Mouse (Mus musculus): ENCODE data around the gene Fbxo27.
A peak's percentile ranks its signal among the peaks of the same experiment; 100 is the strongest.
"Not testable (repeated sequence)": the region's sequence is repeated elsewhere in the genome, so short reads cannot be mapped to it uniquely, and the experiment has no call there.

The Fbxo27 gene

DNA sequence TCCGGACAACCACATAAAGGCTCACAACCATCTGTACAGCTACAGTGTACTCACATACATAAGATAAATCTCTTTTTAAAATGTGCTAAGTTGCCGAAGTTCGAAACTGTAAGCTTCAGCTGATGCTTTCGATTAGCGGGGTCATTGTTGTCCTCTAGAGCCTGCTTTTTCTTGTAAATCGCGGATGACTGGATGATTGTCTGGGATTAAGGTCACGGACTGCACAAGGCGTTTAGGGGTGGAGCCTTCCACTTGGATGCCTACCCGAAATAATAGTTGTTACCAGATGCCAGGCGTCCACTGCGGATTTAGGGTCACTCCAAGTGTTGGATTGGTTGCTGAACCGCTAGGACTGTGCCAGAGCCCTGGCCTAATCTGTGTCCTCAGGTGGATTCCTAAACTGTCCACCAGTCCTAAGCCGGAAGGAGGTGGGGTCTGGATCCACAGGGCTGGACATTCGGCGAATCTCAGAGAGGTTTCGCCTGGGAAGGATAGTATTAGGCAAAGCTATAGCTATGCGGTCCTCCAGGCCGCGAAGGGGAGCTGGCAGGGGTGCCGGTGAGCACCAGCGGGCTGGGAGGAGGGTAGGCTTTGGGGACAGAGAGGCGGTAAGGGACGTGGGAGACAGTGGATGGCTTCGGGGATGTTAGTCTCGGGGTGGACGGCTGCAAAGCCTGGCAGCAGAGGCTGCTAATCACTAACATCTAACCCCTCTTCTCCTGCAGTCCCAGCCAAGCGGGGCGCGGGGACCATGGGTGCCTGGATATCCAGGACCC lies at the start of gene Fbxo27:
Gene Fbxo27 (plus strand): TSS at position 305 of the 776 bp plus-strand sequence.
- peak; percentile 16 for DNase-seq

DNA sequence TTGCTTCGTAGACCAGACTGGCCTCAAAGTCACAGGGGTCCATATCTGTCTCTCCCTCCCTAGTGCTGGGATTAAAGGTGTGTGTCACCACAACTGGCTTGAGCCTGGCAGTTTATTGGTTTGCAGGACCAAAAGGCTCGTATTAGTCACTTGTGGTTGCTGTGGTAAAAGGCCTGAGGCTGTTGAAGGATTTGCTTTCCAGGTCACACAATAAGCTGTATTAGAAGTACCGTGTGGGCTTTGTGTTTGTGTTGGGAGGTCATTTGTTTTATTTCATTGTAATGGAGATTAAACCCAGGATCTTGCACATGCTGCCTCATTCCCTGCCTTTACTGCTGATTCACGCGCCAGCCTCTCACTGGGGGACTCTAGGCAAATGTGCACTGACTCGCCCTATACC lies 47.3 kb upstream of the Fbxo27 start:
- DNase-seq: no peak

DNA sequence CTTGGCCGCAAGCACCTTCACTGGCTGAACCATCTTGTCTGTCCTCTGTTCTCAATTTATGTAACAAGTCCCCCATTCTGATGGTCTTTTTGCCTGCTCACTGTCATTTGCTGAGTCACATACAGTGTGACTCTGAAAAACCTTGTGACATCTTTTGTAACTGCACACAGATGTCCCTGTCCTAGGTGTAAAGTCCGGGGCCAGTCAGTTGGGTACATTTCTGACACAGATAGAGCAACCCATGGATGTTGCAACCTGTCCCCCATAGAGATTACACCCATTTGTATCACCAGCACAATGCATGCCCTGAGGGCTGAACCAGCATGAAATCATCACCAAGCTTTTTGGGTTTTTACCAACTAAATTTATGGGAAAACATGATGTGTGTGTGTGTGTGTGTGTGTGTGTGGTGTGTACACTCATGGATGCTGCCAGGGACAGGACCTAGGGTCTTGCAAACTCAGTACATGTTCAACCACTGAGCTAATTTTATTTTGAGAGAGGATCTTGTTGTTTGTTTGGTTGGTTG lies 46.6 kb upstream of the Fbxo27 start:
- DNase-seq: no peak

DNA sequence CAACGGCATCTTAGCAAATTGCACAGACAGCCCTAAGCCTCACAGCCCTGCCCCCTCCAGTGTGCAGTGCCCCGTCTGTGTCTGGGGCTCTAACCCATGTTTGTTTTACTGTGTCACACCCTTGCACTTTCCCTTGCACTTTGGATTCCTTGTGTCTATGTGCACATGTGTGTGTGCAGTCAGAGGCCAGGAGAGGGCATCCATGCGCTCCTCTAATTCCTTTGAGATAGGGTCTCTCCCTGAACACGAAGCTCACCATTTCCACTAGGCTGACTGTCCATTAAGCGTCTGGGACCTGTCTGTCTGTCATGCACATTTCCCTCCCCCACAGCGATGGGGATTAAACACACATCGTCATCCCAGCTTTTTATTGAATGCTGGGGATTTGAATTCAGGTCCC lies 45.6 kb upstream of the Fbxo27 start:
- no peak for DNase-seq

DNA sequence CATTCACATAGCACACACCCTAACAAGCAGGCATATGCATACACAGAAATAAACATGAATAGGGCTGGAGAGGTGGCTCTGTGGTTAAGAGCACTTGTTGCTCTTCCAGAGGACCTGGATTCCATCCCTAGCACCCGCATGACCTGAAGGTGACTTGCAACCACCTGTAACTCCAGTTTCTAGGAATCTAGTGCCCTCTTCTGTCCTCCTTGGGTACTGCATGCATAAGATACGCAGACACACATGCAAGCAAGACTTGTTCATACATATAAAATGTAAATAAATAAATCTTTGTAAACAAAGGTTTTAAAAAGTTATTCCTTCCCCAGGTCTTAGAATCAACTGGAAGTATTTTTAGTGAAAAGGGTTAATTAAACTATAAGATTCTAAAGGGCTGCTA lies 41.5 kb upstream of the Fbxo27 start:
- no peak for DNase-seq

DNA sequence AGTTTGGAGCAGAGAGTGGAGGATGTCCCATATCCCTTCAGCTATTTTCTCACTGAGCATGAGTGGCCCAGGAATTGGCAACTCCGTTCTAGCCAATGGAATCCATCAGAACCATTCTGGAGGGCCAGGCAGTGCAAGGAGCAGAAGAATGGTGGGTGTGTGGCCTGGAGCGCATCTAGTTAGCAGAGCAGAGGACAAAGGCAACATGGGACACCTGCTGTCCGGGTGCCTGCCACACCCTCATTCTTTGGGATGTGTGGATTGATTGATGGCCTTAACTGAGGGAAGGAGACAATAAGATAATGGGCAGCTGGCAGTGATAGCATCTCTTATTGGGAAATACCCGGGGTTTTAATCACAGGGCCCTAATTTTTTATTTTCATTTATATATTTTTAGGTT lies 36.2 kb upstream of the Fbxo27 start:
- no peak for DNase-seq

DNA sequence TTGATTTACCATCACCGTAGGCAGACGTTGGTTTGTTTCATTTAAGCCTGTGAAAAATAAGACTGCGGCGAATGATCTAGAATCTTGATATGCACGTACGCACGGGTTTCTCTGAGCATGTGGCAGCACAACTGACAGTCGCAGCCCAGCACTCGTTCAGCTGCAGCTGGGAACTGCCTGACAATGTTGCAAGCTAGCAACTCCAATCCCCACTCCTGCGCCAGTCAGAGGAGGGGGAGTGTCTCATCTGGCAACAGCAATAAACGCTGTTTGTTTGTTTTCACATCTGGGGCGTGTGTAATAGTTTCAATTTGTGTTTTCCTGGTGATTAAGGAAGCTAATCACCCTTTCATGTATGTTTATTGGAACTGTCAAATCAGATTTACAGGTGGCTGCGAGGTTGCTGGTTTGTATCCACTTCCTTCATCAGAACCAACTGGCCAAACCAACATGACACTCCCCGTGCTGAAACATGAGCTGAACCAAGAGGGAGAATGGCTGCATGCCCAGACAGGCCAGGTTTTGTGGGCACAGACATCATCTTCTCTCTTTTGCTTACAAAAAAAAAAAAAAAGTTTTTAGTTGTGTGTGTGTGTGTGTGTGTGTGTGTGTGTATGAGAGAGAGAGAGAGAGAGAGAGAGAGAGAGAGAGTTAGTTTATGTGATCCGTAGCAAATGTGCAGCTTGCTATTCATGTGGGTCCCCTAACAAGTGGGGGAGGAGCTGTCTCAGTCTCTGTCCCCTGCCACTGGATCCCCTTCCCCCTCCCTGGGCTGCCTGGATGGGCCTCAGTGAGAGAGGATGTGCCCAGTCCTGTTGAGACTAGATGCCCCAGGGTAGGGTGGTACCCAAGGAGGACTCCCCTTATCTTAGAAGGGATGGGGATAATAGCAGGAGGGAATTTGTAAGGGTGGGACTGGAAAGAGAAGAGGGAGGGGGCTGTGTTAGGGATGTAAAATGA lies 26.7 kb upstream of the Fbxo27 start:
- DNase-seq: peak; percentile 3

DNA sequence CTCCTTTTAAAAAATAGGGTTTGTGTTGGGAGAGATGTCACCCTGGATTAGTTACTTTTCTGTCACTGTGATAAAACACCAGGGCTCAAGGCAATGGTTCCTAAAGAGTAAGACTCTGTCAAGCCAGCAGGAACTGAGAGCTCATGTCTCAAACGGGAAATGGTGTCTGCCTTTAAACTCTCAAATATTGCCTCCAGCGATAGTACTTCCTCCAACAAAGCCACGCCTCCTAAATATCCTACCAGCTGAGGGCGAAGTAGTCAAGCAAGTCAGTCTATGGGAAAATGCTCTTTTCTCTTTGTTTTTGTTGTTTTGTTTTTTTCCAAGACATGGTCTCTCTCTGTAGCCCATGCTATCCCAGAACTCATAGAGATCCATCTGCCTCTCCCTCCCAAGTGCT lies 21.5 kb upstream of the Fbxo27 start:
- DNase-seq: no peak

DNA sequence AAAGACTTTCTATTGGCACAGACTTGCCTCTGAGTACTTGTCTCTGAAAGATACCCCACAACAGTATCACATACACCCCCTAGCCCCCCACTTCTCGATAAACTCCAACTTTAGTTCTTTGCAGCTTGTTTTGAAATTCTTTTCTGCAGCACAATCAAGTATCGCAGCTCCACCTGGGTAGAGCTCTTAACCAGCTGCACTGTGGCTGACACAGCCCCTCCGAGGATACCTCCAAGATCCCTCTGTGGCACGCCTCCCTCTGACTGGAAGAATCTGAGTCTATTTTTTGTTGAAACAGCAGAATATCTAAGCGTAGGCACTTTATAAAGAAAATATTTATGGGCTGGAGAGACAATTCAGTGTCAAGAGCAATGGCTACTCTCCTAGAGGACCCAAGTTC lies 20.4 kb upstream of the Fbxo27 start:
- no peak for DNase-seq

DNA sequence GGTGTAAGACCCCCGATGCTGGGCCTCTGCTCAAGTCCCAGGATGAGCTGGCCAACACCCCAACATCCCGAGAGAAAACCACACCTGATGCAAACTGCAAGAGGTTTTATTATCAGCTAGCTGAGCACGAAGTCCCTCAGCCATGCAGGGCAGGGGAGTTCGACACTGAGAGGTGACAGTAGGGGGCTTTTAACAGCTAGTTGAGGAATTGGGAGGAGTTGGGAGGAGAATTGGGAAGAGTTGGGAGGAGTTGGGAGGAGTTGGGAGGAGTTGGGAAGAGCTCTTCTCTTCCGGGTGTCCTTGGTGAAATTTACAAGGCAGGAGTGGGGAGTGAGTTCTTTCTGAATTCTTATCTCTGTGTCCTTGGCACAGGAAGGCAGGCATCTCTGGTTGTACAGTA lies 19.9 kb upstream of the Fbxo27 start:
- DNase-seq: not testable (repeated sequence)

DNA sequence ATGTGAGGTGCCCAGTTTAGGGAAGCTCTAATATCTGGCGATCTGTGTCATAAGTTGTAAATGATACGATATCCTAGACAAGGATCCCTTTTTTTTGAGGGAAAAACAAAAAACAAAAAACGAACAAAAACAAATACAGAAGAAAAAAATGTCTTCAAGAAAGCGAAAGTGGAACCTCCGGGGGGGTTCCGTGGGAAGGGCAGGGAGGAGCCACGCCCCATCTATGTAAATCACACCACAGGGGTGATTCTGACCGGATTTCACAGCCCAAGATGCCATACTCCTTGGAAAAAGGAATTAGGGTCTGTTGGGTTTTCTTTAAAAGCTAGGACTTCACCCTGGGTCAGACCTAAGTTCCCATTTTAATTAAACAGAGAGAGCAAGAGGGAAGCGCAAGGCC lies 17.7 kb upstream of the Fbxo27 start:
- no peak for DNase-seq

DNA sequence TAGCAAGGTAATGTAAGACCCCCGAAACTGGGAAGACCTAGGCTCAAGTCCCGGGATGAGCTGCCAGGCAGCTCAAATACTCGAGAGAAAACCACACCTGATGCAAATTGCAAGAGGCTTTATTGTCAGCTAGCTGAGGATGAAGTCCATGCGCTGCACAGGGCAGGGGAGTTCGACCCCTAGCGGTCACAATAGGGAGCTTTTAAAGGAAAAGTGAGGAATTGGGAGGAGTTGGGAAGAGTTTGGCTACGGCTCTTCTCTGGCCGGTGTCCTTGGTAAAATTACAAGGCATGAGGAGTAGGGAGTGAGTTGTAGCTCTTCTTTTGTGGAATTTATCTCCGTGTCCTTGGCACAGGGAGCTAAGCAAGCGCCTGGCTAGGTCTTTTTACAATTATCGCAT lies 16.9 kb upstream of the Fbxo27 start:
- peak; percentile 18 for DNase-seq

DNA sequence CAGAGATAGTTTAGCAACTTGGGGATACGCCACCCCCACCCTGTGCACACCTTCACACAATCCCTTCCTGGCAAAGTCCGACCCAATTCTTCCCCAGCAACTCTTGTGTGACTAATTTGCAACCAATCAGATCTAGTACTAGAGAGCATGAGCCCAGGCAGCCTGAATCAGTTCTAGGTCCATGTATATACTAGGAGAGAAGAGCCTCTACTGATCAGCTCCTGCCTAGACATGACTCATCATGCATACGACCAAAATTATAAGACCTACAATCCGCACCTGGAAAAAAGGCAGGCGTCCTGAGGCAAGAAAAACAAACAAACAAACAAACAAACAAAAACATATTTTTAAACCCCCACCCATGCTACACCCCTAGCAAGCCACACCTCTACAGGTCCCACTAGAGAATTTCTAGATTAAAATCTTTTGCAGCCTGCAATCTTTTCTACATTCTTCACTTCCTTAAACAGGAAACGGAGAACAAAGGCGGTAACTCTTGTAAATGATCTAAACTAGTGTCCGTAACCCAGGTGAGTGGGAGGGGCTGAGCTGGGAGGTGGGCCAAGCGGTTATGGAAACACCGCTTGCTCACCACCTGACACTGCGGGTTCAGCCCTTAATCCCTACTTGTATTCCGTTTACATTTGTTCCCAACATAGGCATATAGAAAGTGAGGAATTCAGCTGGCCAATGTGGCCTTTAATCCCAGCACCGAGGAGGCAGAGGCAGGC lies 15.7 kb upstream of the Fbxo27 start:
- no peak for DNase-seq

DNA sequence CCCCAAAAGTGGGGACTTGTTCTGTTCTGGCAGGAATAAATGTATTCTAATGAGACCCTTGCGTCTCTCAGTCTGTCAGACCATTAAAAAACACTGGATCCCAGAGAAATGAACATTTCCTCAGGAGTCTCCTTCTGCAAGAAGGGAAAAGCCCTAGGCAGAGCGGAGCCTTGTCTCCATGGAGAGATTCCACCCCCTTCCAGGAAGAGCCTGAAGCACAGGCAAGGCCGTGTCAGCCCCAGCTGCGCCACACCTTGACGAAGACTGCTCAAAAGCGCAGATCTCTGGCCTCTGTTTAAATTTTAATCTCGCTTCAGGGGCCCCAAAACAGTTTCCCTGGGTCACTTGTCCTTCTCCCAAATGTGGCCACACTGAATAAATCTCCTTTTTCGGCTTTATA lies 15.0 kb upstream of the Fbxo27 start:
- no peak for DNase-seq

DNA sequence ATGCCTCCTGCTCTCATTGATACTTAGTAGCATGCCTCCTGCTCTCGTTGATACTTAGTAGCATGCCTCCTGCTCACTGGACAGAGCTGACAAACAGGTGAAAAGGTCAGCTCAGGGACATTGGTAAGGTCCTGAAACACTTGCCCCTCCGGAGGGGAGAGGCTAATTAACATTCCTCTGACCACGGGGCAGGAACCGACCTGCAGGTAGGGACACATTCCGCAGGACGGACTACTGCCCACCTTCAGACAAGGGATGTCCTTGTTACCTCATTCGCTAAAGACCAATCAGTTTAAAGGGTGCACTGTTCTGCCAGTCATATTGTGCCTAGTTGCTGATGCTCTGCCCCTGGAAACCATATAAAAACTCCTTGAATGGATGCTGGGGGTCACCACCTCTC lies 1.6 kb upstream of the Fbxo27 start:
- no peak for DNase-seq

DNA sequence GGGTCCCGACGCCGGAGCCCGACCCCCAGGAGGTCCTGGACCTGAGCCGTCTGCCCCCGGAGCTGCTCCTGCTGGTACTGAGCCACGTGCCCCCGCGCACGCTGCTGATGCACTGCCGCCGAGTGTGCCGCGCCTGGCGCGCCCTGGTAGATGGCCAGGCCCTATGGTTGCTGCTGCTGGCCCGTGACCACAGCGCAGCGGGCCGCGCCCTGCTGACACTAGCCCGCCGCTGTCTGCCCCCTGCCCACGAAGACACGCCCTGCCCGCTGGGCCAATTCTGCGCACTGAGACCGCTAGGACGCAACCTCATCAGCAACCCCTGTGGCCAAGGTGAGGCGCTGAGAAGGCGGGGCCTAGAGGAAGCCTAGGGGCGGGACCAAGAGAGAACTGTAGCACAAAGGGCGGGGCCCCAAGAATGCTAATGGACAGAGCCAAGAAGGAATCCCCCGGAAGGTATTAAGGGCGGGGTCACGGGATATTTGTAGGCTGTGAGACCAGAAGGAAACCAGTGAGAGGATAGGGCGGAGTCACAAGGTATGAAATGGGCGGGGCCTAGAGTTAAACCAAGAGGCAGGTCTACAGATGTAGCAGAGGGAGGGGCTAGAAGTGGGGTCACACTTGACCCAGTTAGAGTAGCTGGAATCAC lies 795 bp downstream of the Fbxo27 start:
- DNase-seq: peak; percentile 82

DNA sequence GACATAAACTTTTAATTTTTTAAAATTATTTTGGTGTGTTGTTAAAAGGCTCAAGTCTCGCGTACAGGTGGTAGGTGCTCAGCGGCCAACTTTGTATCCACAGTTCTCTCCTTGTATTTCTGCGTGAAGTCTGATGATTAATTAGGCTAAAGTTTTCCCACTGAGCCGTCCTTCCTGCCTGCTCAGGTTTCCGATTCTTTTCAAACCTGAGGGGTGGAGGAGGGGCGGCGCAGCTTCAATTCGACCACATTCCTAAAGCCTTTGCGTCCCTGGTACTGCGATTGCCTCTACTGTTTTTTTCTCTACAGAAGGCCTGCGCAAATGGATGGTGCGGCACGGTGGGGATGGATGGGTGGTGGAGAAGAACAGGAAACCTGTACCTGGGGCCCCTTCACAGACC lies 1.8 kb downstream of the Fbxo27 start:
- DNase-seq: no peak

DNA sequence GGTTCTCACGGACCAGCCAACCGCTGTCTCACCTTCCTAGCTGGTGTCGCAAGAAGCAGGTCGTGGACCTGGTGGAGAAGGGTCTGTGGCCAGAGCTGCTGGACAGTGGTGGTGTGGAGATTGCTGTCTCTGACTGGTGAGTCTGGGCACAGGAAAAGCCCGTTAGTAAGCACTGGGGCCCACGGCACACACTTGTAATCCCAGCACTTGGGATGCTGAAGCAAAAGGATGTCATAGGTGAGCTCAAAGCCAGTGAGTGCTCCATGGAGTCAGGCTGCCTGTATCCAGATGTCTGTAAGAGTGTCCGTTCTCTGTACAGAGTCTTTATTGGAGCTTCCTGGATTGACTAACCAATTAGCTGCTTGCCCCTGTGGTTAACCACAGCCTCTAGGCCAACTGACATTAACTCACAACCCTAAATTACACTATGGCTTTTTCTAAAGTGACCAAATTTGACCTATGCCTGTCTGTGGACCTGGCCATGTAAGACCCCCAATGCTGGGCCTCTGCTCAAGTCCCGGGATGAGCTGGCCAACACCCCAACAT lies 2.4 kb downstream of the Fbxo27 start:
- no peak for DNase-seq

DNA sequence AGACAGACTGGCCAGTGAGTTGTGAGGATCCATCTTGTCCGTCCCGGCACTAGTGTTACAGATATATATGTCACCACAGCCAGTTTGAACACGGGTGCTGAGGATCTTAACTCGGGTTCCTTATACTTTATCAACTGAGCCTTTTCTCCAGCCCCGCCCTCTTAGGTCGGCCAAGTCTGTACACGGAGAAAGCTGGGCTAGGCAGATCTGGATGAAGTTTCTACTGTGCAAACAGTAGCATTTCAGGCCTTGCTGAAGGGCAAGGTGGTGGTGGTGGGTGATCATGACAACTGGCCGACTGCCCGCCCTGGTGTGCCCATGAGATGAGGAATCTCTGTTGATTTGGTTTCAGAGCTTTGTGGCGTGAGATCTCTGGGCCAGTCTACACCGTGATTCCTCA lies 4.6 kb downstream of the Fbxo27 start:
- DNase-seq: no peak

DNA sequence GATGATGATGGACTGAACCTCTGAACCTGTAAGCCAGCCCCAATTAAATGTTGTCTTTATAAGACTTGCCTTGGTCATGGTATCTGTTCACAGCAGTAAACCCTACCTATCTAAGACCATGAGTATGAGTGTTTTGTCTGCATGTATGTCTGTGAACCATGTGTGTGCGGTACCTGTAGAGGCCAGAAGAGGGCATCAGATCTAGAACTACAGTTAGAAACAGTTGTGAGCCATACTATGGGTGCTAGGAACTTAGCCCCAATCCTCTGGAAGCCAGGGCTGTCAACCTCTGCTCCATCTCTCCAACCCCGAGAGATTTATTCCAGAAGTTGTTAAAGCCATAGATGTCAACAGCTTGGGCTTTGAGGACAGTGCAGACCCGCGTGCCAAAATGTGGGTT lies 7.6 kb downstream of the Fbxo27 start:
- no peak for DNase-seq

DNA sequence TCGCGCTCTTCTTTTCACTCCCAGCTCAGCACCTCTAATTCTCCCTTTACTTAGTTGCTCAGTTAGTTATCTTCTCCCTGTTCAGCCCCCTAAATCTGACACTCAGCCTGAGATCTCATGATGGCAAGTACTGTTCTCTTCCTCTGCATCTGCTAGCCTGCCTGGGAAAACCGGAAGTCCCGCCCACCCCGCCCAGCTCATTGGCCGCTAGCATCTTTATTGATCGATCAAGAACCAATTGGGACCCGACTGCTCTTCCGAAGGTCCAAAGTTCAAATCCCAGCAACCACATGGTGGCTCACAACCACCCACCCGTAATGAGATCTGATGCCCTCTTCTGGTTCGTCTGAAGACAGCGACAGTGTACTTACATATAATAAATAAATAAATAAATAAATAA lies 8.7 kb downstream of the Fbxo27 start:
- not testable (repeated sequence) for DNase-seq

DNA sequence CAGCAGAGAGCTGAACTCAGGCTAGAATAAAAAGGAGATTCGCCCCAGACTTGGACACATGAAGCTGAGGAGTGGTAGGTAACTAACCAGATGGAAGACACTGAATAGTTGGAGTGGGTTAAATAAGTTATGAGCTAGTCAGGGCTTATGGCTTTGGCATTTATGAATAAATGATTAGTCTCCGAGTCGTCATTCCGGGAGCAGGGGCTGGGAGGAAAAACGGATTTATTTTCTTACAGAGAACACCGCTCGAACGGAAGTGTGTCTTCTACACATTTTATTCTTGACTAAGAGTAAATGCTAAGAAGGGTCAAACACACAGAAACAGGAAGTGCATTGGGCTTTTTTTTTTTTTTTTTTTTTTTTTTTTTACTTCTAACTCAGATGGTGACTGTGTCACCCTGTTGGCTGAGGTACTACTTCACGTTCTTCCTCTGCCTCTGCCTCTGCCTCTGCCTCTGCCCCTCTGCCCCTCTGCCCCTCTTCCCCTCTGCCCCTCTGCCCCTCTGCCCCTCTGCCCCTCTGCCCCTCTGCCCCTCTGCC lies 10.0 kb downstream of the Fbxo27 start:
- DNase-seq: no peak
